Mouse (Mus musculus): ENCODE results near the gene Olfr1357. TPM values are rescaled to one million over a fixed set of nuclear protein-coding genes. Genes with fewer than 3 reads are reported as not detected.

Olfr1357 gene
- polyA plus RNA-seq, 1 experiment from 2014 or later: not detected

DNA sequence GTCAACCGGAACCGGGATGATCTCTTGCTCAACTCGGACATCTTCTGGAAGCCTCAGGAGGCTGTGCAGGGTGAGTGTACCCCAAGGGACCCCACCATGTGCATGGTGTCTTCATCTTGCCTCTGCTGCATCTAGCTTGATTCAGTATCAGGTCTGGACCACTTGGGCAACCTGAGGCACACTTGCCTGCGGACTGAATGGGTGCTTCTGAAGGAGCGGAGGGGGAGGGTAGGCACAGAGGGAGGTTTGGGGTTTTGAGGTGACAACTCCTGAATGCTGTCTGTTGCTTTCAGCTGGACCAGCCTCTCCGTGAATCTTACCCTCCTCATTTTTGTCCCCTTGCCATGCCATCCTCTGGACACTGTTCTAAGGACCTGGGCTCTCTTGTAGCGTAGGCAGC, 36.8 kb downstream of the Olfr1357 start:
- 85% methylated on average over 7 of the region's 7 CpGs for WGBS
- H3K4me3 ChIP-seq: no peak overlapping the region
- H3K9ac ChIP-seq: no peak overlapping the region

GRCm38 (mm10) chr10:78578204-78578603, 39.7 kb downstream of the Olfr1357 start:
- no peak overlapping the region for H3K4me3 ChIP-seq
- no peaks in the 10 kb centered on the region for H3K9me3 ChIP-seq
- no peak overlapping the region for H3K9ac ChIP-seq
- peaks cover 70% of the 10 kb centered on the region for H3K36me3 ChIP-seq
- no peak overlapping the region for H3K4me2 ChIP-seq
- ATAC-seq (ENCODE audit: extremely low read depth, insufficient number of reproducible peaks, low FRiP score, low TSS enrichment): no peak
- no peak overlapping the region for H3K27ac ChIP-seq (replicated peaks)
- no peaks in the 10 kb centered on the region for H3K27me3 ChIP-seq (replicated peaks)
- H3K4me1 ChIP-seq: peaks cover 23% of the 10 kb centered on the region
- 78% methylated on average over 3 of the region's 3 CpGs for WGBS

More for the DNA sequence above, 36.8 kb downstream of the Olfr1357 start:
- no peak overlapping the region for H3K27ac ChIP-seq (replicated peaks)
- no peak for ATAC-seq (ENCODE audit: extremely low read depth, insufficient number of reproducible peaks, low FRiP score, low TSS enrichment)
- H3K36me3 ChIP-seq: peaks cover 99% of the 10 kb centered on the region
- peaks cover 7% of the 10 kb centered on the region for H3K4me1 ChIP-seq
- no peaks in the 10 kb centered on the region for H3K9me3 ChIP-seq
- H3K4me2 ChIP-seq: no peak overlapping the region
- H3K27me3 ChIP-seq (replicated peaks): no peaks in the 10 kb centered on the region

GRCm38 (mm10) chr10:78576435-78577184, 41.3 kb downstream of the Olfr1357 start:
- H3K36me3 ChIP-seq: peaks cover 54% of the 10 kb centered on the region
- H3K4me3 ChIP-seq: no peak overlapping the region
- no peak for ATAC-seq (ENCODE audit: extremely low read depth, insufficient number of reproducible peaks, low FRiP score, low TSS enrichment)
- 88% methylated on average over 16 of the region's 16 CpGs for WGBS
- no peaks in the 10 kb centered on the region for H3K9me3 ChIP-seq
- peaks cover 23% of the 10 kb centered on the region for H3K4me1 ChIP-seq
- no peak overlapping the region; the same call in 1 of the 2 replicates for H3K9ac ChIP-seq
- peak overlapping the region; percentile 93 for H3K27ac ChIP-seq (replicated peaks)
- no peaks in the 10 kb centered on the region for H3K27me3 ChIP-seq (replicated peaks)
- peak overlapping the region; percentile 81; the same call in 1 of the 2 replicates for H3K4me2 ChIP-seq

DNA sequence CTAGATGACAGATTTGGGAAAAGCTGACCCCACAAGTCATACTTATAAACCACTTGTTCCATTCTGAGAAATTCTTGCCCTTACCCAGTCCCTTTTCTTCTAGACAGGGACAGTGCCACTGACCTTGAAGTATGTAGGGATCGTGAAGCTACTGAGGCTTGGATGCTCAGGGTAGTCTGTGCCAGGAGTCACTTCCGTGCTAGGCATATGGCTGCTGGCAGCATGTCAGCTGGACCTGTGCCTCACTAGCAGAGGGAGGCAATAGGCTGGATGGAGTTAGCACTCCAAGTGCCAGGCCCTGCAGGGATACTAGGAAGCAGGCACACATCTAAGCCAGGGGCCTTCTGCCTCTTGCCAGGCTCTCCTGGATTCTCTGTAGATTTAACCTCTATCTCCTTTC, 42.2 kb downstream of the Olfr1357 start:
- peaks cover 23% of the 10 kb centered on the region for H3K4me1 ChIP-seq

DNA sequence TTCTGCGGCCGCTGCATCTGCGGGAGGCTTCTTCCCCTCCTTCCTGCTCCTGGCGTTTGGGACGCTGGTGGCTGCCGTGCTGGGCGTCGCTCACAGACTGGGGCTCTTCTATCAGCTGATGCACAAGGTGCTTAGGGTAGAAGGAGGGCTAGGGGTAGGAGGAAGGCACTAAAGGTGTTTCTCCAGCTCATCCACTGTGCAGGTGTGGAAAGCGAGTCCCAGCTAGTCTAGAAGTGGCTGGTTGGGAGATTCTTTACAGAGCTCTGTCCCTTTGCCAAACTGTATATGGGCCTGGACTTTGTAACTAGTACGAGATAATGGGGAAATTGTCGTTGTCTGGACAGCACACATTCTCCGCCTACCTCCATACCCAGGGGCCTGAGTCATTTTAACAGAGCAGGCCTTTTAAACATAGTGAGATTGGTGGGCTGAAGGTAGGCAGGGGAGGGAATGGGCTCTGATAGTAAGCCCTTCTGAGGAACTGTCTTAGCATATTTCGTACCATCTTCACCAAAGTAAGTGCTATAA, 42.7 kb downstream of the Olfr1357 start:
- Histone ChIP-seq H3K4me1 (peaks cover 23% of the 10 kb centered on the region), H3K9me3 (no peaks in the 10 kb centered on the region), H3K9ac (peak overlapping the region; percentile 84), H3K36me3 (peaks cover 39% of the 10 kb centered on the region), H3K4me2 (peak overlapping the region; percentile 81), H3K27me3 (replicated peaks) (no peaks in the 10 kb centered on the region), H3K27ac (replicated peaks) (peak overlapping the region; percentile 93), H3K4me3 (peak overlapping the region; percentile 62)
- ATAC-seq (ENCODE audit: extremely low read depth, insufficient number of reproducible peaks, low FRiP score, low TSS enrichment): peak; percentile 29
- 6% methylated on average over 13 of the region's 13 CpGs for WGBS

More for the DNA sequence above, 42.2 kb downstream of the Olfr1357 start:
- Histone ChIP-seq H3K27me3 (replicated peaks) (no peaks in the 10 kb centered on the region), H3K36me3 (peaks cover 45% of the 10 kb centered on the region), H3K9me3 (no peaks in the 10 kb centered on the region), H3K4me2 (peak overlapping the region; percentile 81), H3K9ac (peak overlapping the region; percentile 84), H3K4me3 (peak overlapping the region; percentile 62), H3K27ac (replicated peaks) (peak overlapping the region; percentile 93)
- WGBS: 33% methylated on average over 2 of the region's 2 CpGs
- ATAC-seq (ENCODE audit: extremely low read depth, insufficient number of reproducible peaks, low FRiP score, low TSS enrichment): no peak

DNA sequence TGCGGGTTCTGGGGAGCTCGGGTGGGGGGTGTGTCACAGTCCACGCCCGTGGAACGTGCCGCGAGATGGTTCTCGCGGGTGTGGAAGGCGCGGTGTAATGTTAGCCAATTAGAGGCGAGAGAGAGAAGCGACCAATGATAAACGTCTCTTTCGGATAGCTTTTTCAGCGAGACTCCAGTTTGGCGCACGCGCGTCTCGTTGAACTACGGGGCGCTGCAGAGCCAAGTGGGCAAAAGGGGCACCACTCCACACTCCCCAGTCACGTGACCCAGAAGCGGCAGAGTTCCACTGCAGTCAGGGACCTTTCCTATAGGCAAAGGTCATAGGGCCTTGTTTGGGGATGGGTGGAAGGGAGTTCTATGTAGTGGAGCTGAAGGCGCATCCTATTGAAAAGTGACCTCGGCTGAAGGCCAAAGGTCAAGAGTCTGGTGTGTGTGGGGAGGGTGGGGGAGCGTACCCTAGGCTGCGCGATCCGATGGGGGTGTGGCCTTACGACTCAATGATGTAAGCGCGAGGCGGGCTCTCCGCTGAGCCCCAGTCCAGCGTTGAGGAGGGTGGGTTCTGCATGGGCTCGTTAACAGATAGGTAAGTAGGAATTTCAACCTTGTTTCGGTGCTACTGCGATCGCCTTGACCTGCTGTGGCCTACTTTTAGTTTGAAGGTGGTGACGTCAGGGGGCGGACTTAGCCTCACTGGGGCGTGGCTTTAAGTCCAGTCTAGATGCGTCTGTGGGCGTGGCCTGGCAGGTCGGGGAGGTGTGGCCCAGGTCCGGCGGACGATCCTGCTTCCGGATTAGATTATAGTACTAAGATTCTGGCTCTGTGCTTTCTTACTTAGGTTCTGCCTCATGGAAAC, 43.4 kb downstream of the Olfr1357 start, which contains the start of gene Ilvbl:
Ilvbl (plus strand) TSS at position 97 of the 855 bp plus-strand sequence.
- under 1% methylated on average over 51 of the region's 51 CpGs for WGBS
- H3K4me1 ChIP-seq: peaks cover 23% of the 10 kb centered on the region
- no peaks in the 10 kb centered on the region for H3K27me3 ChIP-seq (replicated peaks)
- no peaks in the 10 kb centered on the region for H3K9me3 ChIP-seq
- peak within 1 kb of the TSS; percentile 81 for H3K4me2 ChIP-seq
- H3K27ac ChIP-seq (replicated peaks): peak within 1 kb of the TSS; percentile 93
- peak within 1 kb of the TSS; percentile 62 for H3K4me3 ChIP-seq
- peak within 1 kb of the TSS; percentile 84 for H3K9ac ChIP-seq
- peak; percentile 86 for ATAC-seq (ENCODE audit: extremely low read depth, insufficient number of reproducible peaks, low FRiP score, low TSS enrichment)
- H3K36me3 ChIP-seq: peaks cover 32% of the 10 kb centered on the region

DNA sequence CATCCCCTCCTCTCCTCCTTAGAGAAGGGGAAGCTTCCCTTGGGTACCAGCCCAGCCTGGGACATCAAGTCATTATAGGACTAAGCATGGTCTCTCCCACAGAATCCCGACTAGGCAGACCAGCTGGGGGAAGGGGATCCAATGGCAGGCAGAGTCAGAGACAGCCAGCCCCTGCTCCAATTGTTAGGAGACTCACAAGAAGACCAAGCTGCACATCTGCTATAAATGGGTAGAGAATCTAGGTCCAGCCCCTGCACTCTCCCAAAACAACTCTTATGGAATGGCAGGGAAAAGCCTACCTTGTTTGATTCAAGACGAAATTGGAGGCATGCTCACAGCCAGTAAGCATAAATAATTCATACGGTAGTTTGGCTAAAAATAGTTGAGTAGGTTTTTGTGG, 44.6 kb downstream of the Olfr1357 start:
- ATAC-seq (ENCODE audit: extremely low read depth, insufficient number of reproducible peaks, low FRiP score, low TSS enrichment): no peak
- WGBS: 71% methylated on average over 3 of the region's 3 CpGs
- Histone ChIP-seq H3K4me1 (peaks cover 23% of the 10 kb centered on the region), H3K4me3 (no peak overlapping the region), H3K27ac (replicated peaks) (no peak overlapping the region), H3K27me3 (replicated peaks) (no peaks in the 10 kb centered on the region), H3K4me2 (no peak overlapping the region; the same call in 1 of the 2 replicates), H3K36me3 (peaks cover 20% of the 10 kb centered on the region), H3K9ac (no peak overlapping the region), H3K9me3 (no peaks in the 10 kb centered on the region)

GRCm38 (mm10) chr10:78570897-78571296, 47.0 kb downstream of the Olfr1357 start:
- Histone ChIP-seq H3K9ac (no peak overlapping the region), H3K9me3 (no peaks in the 10 kb centered on the region), H3K27me3 (replicated peaks) (no peaks in the 10 kb centered on the region), H3K36me3 (no peaks in the 10 kb centered on the region), H3K27ac (replicated peaks) (no peak overlapping the region), H3K4me2 (no peak overlapping the region), H3K4me1 (peaks cover 13% of the 10 kb centered on the region), H3K4me3 (no peak overlapping the region)
- 47% methylated on average over 2 of the region's 2 CpGs for WGBS
- ATAC-seq (ENCODE audit: extremely low read depth, insufficient number of reproducible peaks, low FRiP score, low TSS enrichment): no peak

DNA sequence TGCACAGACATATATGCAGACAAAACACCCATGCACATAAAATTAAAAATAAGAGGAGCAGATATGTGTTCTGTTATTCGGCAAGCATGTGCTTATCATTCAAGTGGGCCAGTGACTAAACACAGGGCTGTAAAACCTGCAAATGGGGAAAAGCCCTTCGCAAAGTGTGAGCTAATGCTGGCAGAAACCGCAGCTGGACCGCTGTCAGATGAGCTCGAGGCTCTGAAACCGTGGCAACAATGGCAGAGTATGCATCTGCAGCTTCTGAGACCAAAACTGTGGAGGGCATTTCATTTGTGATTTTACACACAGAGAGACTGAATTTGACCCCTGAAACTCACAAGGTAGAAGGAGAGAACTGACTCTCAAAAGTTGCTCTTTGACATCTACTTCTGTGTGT, 47.5 kb downstream of the Olfr1357 start:
- no peaks in the 10 kb centered on the region for H3K9me3 ChIP-seq
- no peak overlapping the region for H3K27ac ChIP-seq (replicated peaks)
- ATAC-seq (ENCODE audit: extremely low read depth, insufficient number of reproducible peaks, low FRiP score, low TSS enrichment): no peak
- H3K36me3 ChIP-seq: no peaks in the 10 kb centered on the region
- H3K27me3 ChIP-seq (replicated peaks): no peaks in the 10 kb centered on the region
- no peak overlapping the region for H3K4me3 ChIP-seq
- peaks cover 8% of the 10 kb centered on the region for H3K4me1 ChIP-seq
- no peak overlapping the region for H3K4me2 ChIP-seq
- WGBS: 61% methylated on average over 6 of the region's 6 CpGs
- no peak overlapping the region for H3K9ac ChIP-seq

- Histone ChIP-seq H3K36me3 (no peaks in the 10 kb centered on the region), H3K4me1 (0 out of 2 replicates have a peak, but pooled peaks cover 5% of the 10 kb centered on the region), H3K27ac (replicated peaks) (no peak overlapping the region), H3K9me3 (no peaks in the 10 kb centered on the region), H3K9ac (no peak overlapping the region), H3K27me3 (replicated peaks) (no peaks in the 10 kb centered on the region), H3K4me2 (no peak overlapping the region), H3K4me3 (no peak overlapping the region)
- no peak for ATAC-seq (ENCODE audit: extremely low read depth, insufficient number of reproducible peaks, low FRiP score, low TSS enrichment)
- WGBS: 45% methylated on average over 3 of the region's 3 CpGs
These were observed 48.2 kb downstream of the Olfr1357 start for GRCm38 (mm10) chr10:78569686-78570085.

DNA sequence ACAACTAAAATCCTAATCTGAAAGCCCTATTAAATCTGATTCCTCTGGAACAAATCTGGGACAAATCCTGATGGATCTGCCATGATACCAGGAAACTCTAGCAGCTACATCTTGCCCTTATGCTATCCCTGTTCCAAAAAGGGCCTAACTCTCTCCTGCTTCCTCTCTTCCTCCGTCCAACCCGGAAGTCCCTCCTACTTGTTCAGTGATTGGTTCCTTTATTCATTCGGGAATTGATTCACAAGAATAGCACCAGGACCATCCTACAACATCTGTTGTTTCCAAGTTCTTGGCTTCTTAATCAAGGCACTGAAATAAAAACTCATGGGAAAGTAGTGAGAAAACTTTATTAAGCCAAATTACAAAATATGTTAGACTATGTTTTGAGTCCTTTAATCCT, 48.7 kb downstream of the Olfr1357 start:
- WGBS: 73% methylated on average over 3 of the region's 3 CpGs
- Histone ChIP-seq H3K27ac (replicated peaks) (no peak overlapping the region), H3K4me1 (0 out of 2 replicates have a peak, but pooled peaks cover 5% of the 10 kb centered on the region), H3K27me3 (replicated peaks) (no peaks in the 10 kb centered on the region), H3K4me2 (no peak overlapping the region), H3K36me3 (no peaks in the 10 kb centered on the region), H3K9me3 (no peaks in the 10 kb centered on the region), H3K4me3 (no peak overlapping the region), H3K9ac (no peak overlapping the region)
- ATAC-seq (ENCODE audit: extremely low read depth, insufficient number of reproducible peaks, low FRiP score, low TSS enrichment): no peak

Data from heart, embryonic 13.5 days (tissue).